Mouse (Mus musculus): ENCODE data around the gene Cenpm. TPM values are rescaled to one million over a fixed set of nuclear protein-coding genes. Genes with fewer than 3 reads are reported as not detected.

Cenpm gene
- polyA plus RNA-seq, 1 experiment from 2014 or later, result 20.0 TPM

- no peak overlapping the region for H3K9ac ChIP-seq
- no peak overlapping the region for H3K4me3 ChIP-seq
- H3K4me1 ChIP-seq (replicated peaks), result peaks cover 54% of the 10 kb centered on the region
- ATAC-seq (ENCODE audit: low FRiP score), result no peak
- H3K9me3 ChIP-seq, result no peaks in the 10 kb centered on the region
- H3K27me3 ChIP-seq, result peaks cover 96% of the 10 kb centered on the region
- H3K27ac ChIP-seq, result no peak overlapping the region
- no peak overlapping the region for H3K4me2 ChIP-seq
- 76% methylated on average over 13 of the region's 13 CpGs for WGBS
- H3K36me3 ChIP-seq, result peaks cover 21% of the 10 kb centered on the region
Measured at GRCm38 (mm10) chr15:82209295-82210050, 35.1 kb downstream of the Cenpm start.

- Histone ChIP-seq H3K4me3 (no peak overlapping the region), H3K27me3 (peaks cover 96% of the 10 kb centered on the region), H3K27ac (no peak overlapping the region), H3K9me3 (no peaks in the 10 kb centered on the region), H3K36me3 (peaks cover 33% of the 10 kb centered on the region), H3K4me1 (replicated peaks) (peaks cover 61% of the 10 kb centered on the region), H3K4me2 (no peak overlapping the region), H3K9ac (no peak overlapping the region)
- no peak for ATAC-seq (ENCODE audit: low FRiP score)
- WGBS, result 86% methylated on average over 8 of the region's 8 CpGs
Measured at GRCm38 (mm10) chr15:82208307-82208706, 36.2 kb downstream of the Cenpm start.

- Histone ChIP-seq H3K36me3 (peaks cover 39% of the 10 kb centered on the region), H3K27ac (no peak overlapping the region), H3K4me1 (replicated peaks) (peaks cover 57% of the 10 kb centered on the region), H3K27me3 (peaks cover 90% of the 10 kb centered on the region), H3K4me3 (no peak overlapping the region), H3K9ac (no peak overlapping the region; the same call in 1 of the 2 replicates), H3K9me3 (no peaks in the 10 kb centered on the region), H3K4me2 (peak overlapping the region; percentile 23; the same call in 1 of the 2 replicates)
- ATAC-seq (ENCODE audit: low FRiP score), result no peak
- 19% methylated on average over 30 of the region's 30 CpGs for WGBS
Measured at GRCm38 (mm10) chr15:82207504-82208219, 36.9 kb downstream of the Cenpm start.

GRCm38 (mm10) chr15:82207105-82207459, 37.5 kb downstream of the Cenpm start:
- no peak for ATAC-seq (ENCODE audit: low FRiP score)
- Histone ChIP-seq H3K27ac (no peak overlapping the region), H3K4me1 (replicated peaks) (peaks cover 51% of the 10 kb centered on the region), H3K9ac (no peak overlapping the region; the same call in 1 of the 2 replicates), H3K9me3 (no peaks in the 10 kb centered on the region), H3K27me3 (peaks cover 84% of the 10 kb centered on the region), H3K36me3 (peaks cover 45% of the 10 kb centered on the region), H3K4me3 (no peak overlapping the region), H3K4me2 (peak overlapping the region; percentile 23; the same call in 1 of the 2 replicates)
- WGBS, result 17% methylated on average over 34 of the region's 34 CpGs

- Histone ChIP-seq H3K27me3 (peaks cover 78% of the 10 kb centered on the region), H3K36me3 (peaks cover 50% of the 10 kb centered on the region), H3K9me3 (no peaks in the 10 kb centered on the region), H3K4me3 (no peak overlapping the region), H3K9ac (peak overlapping the region; percentile 39), H3K4me2 (0 out of 2 replicates have a peak overlapping the region, but pooled peaks have one; percentile 23), H3K4me1 (replicated peaks) (peaks cover 46% of the 10 kb centered on the region), H3K27ac (no peak overlapping the region)
- 46% methylated on average over 9 of the region's 9 CpGs for WGBS
- ATAC-seq (ENCODE audit: low FRiP score), result peak; percentile 59
Measured at GRCm38 (mm10) chr15:82206365-82207104, 38.0 kb downstream of the Cenpm start.

- ATAC-seq (ENCODE audit: low FRiP score), result no peak
- no peak overlapping the region for H3K9ac ChIP-seq
- H3K36me3 ChIP-seq, result peaks cover 66% of the 10 kb centered on the region
- WGBS, result 73% methylated on average over 10 of the region's 10 CpGs
- H3K9me3 ChIP-seq, result no peaks in the 10 kb centered on the region
- peaks cover 61% of the 10 kb centered on the region for H3K27me3 ChIP-seq
- no peak overlapping the region for H3K4me3 ChIP-seq
- peaks cover 40% of the 10 kb centered on the region for H3K4me1 ChIP-seq (replicated peaks)
- no peak overlapping the region for H3K27ac ChIP-seq
- H3K4me2 ChIP-seq, result no peak overlapping the region
Measured at GRCm38 (mm10) chr15:82204680-82205371, 39.7 kb downstream of the Cenpm start.

- Histone ChIP-seq H3K9ac (no peak overlapping the region), H3K27me3 (peaks cover 51% of the 10 kb centered on the region), H3K27ac (no peak overlapping the region), H3K4me1 (replicated peaks) (peaks cover 37% of the 10 kb centered on the region), H3K4me3 (no peak overlapping the region), H3K9me3 (no peaks in the 10 kb centered on the region), H3K4me2 (no peak overlapping the region), H3K36me3 (peaks cover 76% of the 10 kb centered on the region)
- 70% methylated on average over 20 of the region's 20 CpGs for WGBS
- ATAC-seq (ENCODE audit: low FRiP score), result no peak
Measured at GRCm38 (mm10) chr15:82203611-82204351, 40.8 kb downstream of the Cenpm start.

- H3K4me2 ChIP-seq, result no peak overlapping the region
- H3K27me3 ChIP-seq, result peaks cover 44% of the 10 kb centered on the region
- no peak overlapping the region for H3K9ac ChIP-seq
- H3K4me3 ChIP-seq, result no peak overlapping the region
- peaks cover 83% of the 10 kb centered on the region for H3K36me3 ChIP-seq
- H3K9me3 ChIP-seq, result no peaks in the 10 kb centered on the region
- whole genome bisulfite sequencing, result 97% methylated on average over 10 of the region's 10 CpGs
- no peak overlapping the region for H3K27ac ChIP-seq
- H3K4me1 ChIP-seq (replicated peaks), result peaks cover 37% of the 10 kb centered on the region
- ATAC-seq (ENCODE audit: low FRiP score), result no peak
Measured at GRCm38 (mm10) chr15:82203090-82203489, 41.5 kb downstream of the Cenpm start.

GRCm38 (mm10) chr15:82202086-82202485, 42.5 kb downstream of the Cenpm start:
- no peak overlapping the region for H3K27ac ChIP-seq
- no peak for ATAC-seq (ENCODE audit: low FRiP score)
- H3K4me1 ChIP-seq (replicated peaks), result peaks cover 27% of the 10 kb centered on the region
- no peak overlapping the region for H3K4me2 ChIP-seq
- peaks cover 93% of the 10 kb centered on the region for H3K36me3 ChIP-seq
- H3K27me3 ChIP-seq, result peaks cover 34% of the 10 kb centered on the region
- H3K4me3 ChIP-seq, result no peak overlapping the region
- no peak overlapping the region for H3K9ac ChIP-seq
- 97% methylated on average over 6 of the region's 6 CpGs for WGBS
- no peaks in the 10 kb centered on the region for H3K9me3 ChIP-seq

- peaks cover 8% of the 10 kb centered on the region for H3K4me1 ChIP-seq (replicated peaks)
- H3K27ac ChIP-seq, result no peak overlapping the region
- H3K4me3 ChIP-seq, result no peak overlapping the region
- H3K27me3 ChIP-seq, result 0 out of 2 replicates have a peak, but pooled peaks cover 9% of the 10 kb centered on the region
- H3K36me3 ChIP-seq, result peaks cover 99% of the 10 kb centered on the region
- no peak for ATAC-seq (ENCODE audit: low FRiP score)
- 93% methylated on average over 12 of the region's 12 CpGs for WGBS
- H3K4me2 ChIP-seq, result no peak overlapping the region
- no peaks in the 10 kb centered on the region for H3K9me3 ChIP-seq
- H3K9ac ChIP-seq, result no peak overlapping the region
Measured at GRCm38 (mm10) chr15:82199546-82199945, 45.0 kb downstream of the Cenpm start.

GRCm38 (mm10) chr15:82198342-82198741, 46.2 kb downstream of the Cenpm start:
- H3K27me3 ChIP-seq, result no peaks in the 10 kb centered on the region
- 87% methylated on average over 7 of the region's 7 CpGs for WGBS
- H3K36me3 ChIP-seq, result peaks cover 99% of the 10 kb centered on the region
- no peaks in the 10 kb centered on the region for H3K4me1 ChIP-seq (replicated peaks)
- no peak overlapping the region for H3K9ac ChIP-seq
- no peak for ATAC-seq (ENCODE audit: low FRiP score)
- H3K9me3 ChIP-seq, result no peaks in the 10 kb centered on the region
- H3K4me2 ChIP-seq, result no peak overlapping the region
- no peak overlapping the region for H3K4me3 ChIP-seq
- no peak overlapping the region for H3K27ac ChIP-seq

All from hindbrain, embryonic 13.5 days (tissue).